Mouse (Mus musculus) adrenal gland, postnatal 36 days (tissue): Measurements from ENCODE around the gene Sp9. TPM values are rescaled to one million over a fixed set of nuclear protein-coding genes. Genes with fewer than 3 reads are reported as not detected.

Source experiments
- DNase-seq, 2 experiments: peaks; one replicate each; pipeline ENCODE4 v3.0.0; 2021; ENCODE audit warnings: mixed read lengths in 1 of 2
- total RNA-seq, 2 experiments: library from RNA; stranded (reverse); gene quantifications; 2 replicates each; pipeline ENCODE4 v1.2.3; 2021

Gene Sp9
- total RNA-seq, 2 experiments from 2014 or later = not detected

- DNase-seq = peak; percentile 95 to 97
These were observed 40.7 kb downstream of the Sp9 start, which contains the start of the genes Scrn3 and Cir1 for GRCm38 (mm10) chr2:73312152-73313116. Gene Scrn3, plus strand, starts transcription at chr2:73312601. Gene Cir1, minus strand, starts transcription at chr2:73312701.

- peak; percentile 29 to 36 for DNase-seq
These were observed 41.4 kb downstream of the Sp9 start for GRCm38 (mm10) chr2:73313117-73313501.

DNA sequence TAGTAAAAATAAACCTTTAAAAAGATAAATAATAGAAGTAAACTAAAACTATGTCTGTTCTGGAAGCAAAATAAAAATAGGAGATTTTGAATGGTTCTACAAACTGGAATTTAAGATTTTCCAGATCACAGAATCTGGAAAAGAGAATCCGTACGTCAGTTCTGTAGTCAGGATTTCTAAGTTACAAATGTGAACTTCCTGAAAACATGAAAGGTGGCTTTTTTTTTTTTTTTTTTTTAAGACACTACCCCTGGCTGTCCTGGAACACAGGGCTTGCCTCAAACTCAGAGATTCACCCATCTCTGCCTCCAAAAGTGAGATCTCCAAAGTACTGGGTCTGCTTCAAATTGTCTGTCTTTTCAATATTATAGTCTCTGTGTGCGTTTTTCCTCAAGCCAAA lies 42.6 kb downstream of the Sp9 start:
- DNase-seq = no peak

- no peak for DNase-seq
These were observed 45.7 kb downstream of the Sp9 start for GRCm38 (mm10) chr2:73317426-73317825.

DNA sequence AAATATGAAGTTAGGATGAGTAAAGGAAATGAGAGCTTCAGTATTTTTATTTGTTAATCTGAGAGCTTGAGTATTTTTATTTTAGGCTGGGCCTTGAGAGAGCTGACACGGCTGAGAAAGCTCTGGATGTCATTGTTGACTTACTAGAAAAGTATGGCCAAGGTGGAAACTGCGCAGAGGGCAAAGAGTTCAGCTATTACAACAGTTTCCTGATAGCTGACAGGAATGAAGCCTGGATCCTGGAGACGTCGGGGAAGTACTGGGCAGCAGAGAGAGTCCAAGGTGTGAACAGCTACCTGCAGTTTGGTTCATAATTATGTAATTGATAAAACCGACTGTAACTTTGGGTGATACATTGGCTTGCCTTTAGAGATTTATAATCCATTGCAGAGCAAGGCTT lies 47.5 kb downstream of the Sp9 start:
- DNase-seq = no peak

DNA sequence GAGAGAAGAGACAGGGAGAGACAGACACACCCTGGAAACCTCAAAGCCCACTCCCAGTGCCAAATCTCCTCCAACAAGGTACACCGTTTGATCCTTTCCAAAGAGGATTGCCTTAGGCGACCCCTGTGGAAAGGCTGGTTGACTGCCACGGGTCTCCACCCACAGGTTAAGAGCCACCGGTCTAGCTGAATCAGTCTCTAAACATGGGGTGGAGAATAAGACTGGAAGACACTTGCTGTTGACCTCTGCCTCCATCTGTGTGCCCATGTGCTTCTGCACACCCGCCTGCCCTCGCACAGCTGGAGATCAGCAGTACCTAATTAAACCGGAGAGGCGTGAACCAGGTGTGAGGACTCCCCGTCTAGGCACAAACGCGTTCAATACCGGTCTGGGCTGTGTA lies 51.3 kb downstream of the Sp9 start:
- no peak for DNase-seq

- peak in 1 of 2 experiments; percentile 13 for DNase-seq
These were observed 54.1 kb downstream of the Sp9 start for GRCm38 (mm10) chr2:73325871-73326270.

Other genes with a start within 250 kb of the Sp9 start
- 10 to 100 TPM; 52.4 to 57.9 TPM for gene Ola1, start 53.0 kb upstream of the Sp9 start, total RNA-seq
- 10 to 100 TPM; 18.8 to 26.8 TPM for gene Scrn3, start 40.7 kb downstream of the Sp9 start, total RNA-seq
- gene Cir1, start 40.8 kb downstream of the Sp9 start, total RNA-seq = 10 to 100 TPM; 15.7 to 21.3 TPM
- gene Gpr155, start 114.6 kb downstream of the Sp9 start, total RNA-seq = 1 to 10 TPM; 5.3 to 6.0 TPM